In the genomic region with DNA sequence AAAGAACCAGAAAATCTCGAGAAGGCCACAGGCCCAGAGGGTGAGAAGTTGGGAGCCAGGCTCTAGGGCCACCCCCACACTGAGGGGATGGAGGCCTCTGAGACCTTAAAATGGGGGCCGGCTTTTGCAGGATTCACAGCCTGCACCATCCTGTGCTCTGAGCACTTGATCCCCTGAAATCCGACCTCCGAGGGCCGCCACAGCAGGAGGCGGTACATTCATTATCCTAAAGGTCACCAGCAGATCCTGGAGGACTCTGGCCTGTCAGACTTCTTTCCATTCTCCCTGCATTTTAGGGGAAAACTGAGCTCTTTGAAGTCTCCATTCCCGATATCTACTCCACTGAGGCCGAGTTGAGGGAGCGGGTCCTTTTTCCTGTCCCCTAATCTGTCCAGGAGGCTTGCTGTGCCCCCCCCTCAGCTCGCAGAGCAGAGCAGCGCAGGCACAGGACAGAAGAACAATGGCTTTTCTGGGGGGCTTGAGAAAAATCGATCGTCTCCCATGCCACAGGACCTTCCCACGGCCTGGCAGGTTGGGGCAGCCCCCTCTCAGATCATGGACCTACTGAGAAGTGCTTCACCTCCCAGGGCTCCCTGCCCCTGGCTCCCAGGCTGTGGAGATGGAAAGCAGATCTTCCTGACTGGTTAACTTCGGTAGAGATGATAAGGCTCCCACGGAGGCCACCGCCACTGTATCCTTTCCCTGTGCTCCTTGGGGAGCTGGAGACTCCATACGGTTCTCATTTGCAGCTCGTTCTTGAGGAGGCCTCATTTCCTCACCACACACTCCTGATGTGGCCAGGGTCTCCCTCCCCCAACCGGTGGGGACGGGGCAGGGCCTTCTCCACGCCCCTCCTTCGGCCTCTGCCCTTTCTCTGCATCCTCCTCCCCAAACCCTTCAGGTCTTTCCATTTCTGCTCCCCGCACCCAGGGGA, we compare ENCODE assay signal across 12 mouse cellular contexts.
A peak's percentile ranks its signal among the peaks of the same experiment; 100 is the strongest.
DNase-seq lines count a peak whose midpoint lies in the region; ATAC-seq and TF ChIP-seq lines count a peak whose summit lies in the region.
"Had no signal": no experiment of that assay in that cellular context is flagged by ENCODE, and none has a peak within 500 bp of the region (broad histone marks: within the 10 kb centered on the region; RNA-seq: fewer than 3 reads in every experiment).

No protein-coding gene starts in this region.

- no peak overlapping the region for H3K9ac ChIP-seq in heart, embryonic 12.5 days
- H3K9ac ChIP-seq in liver, postnatal 0 days (replicated peaks) = no peak overlapping the region; the same call in 1 of the 2 replicates
- no peak overlapping the region for H3K9ac ChIP-seq in liver, embryonic 12.5 days
- no peak overlapping the region for H3K9ac ChIP-seq in limb, embryonic 13.5 days

- H3K4me3 ChIP-seq in heart, embryonic 12.5 days = no peak overlapping the region
- no peak overlapping the region for H3K4me3 ChIP-seq in liver, postnatal 0 days (ENCODE audit: low read depth, low read length)
- H3K4me3 ChIP-seq in liver, embryonic 12.5 days = no peak overlapping the region
- H3K4me3 ChIP-seq in limb, embryonic 13.5 days = no peak overlapping the region
- H3K4me3 ChIP-seq: gastrocnemius, adult 2 months had no signal

- H3K4me2 ChIP-seq in heart, embryonic 12.5 days = peak overlapping the region; percentile 35
- no peak overlapping the region for H3K4me2 ChIP-seq in liver, postnatal 0 days (ENCODE audit: low read depth, low read length)
- no peak overlapping the region for H3K4me2 ChIP-seq in liver, embryonic 12.5 days
- H3K4me2 ChIP-seq in limb, embryonic 13.5 days (replicated peaks) = peak overlapping the region; percentile 25

- H3K27ac ChIP-seq in heart, embryonic 12.5 days (ENCODE audit: poor library complexity, severe bottlenecking) = no peak overlapping the region
- H3K27ac ChIP-seq in liver, postnatal 0 days (ENCODE audit: low read depth) = peak overlapping the region; percentile 74
- no peak overlapping the region for H3K27ac ChIP-seq in liver, embryonic 12.5 days
- no peak overlapping the region for H3K27ac ChIP-seq in limb, embryonic 13.5 days
- H3K27ac ChIP-seq: gastrocnemius, adult 2 months had no signal

- H3K9me3 ChIP-seq in heart, embryonic 12.5 days (replicated peaks) = no peaks in the 10 kb centered on the region
- no peaks in the 10 kb centered on the region for H3K9me3 ChIP-seq in liver, postnatal 0 days (ENCODE audit: low read length)
- H3K9me3 ChIP-seq in liver, embryonic 12.5 days (replicated peaks) = no peaks in the 10 kb centered on the region
- H3K9me3 ChIP-seq in limb, embryonic 13.5 days = no peaks in the 10 kb centered on the region

- no peak; the same call in 1 of the 2 replicates for ATAC-seq in heart, embryonic 12.5 days (ENCODE audit: insufficient number of reproducible peaks, low FRiP score)
- no peak for ATAC-seq in liver, postnatal 0 days
- no peak for ATAC-seq in liver, embryonic 12.5 days
- peak; percentile 61; the same call in 1 of the 2 replicates for ATAC-seq in limb, embryonic 13.5 days (ENCODE audit: low FRiP score, low read depth)

- DNase-seq in heart, adult 8-10 months (ENCODE audit: low spot score) = no peak
- no peak for DNase-seq in liver, postnatal 0 days
- peak; percentile 57 for DNase-seq in embryo, embryonic 9.5 days (ENCODE audit: extremely low spot score)
- no peak for DNase-seq in adipocyte (ENCODE audit: low spot score)
- DNase-seq in gastrocnemius, postnatal 4 days (ENCODE audit: low spot score in 2 of 2) = no peak
- DNase-seq: adrenal gland, adult 2 months; cerebellum, postnatal 25 days; gastrocnemius, adult 2 months; lung, adult 2 months had no signal

- no peaks in the 10 kb centered on the region for H3K36me3 ChIP-seq in heart, embryonic 12.5 days
- H3K36me3 ChIP-seq in liver, postnatal 0 days (replicated peaks; ENCODE audit: insufficient read depth, low read length) = no peaks in the 10 kb centered on the region
- no peaks in the 10 kb centered on the region for H3K36me3 ChIP-seq in liver, embryonic 12.5 days
- no peaks in the 10 kb centered on the region for H3K36me3 ChIP-seq in limb, embryonic 13.5 days

- peaks cover 7% of the 10 kb centered on the region; the same call in 1 of the 2 replicates for H3K4me1 ChIP-seq in heart, embryonic 12.5 days (replicated peaks)
- no peaks in the 10 kb centered on the region for H3K4me1 ChIP-seq in liver, postnatal 0 days (ENCODE audit: insufficient read depth)
- H3K4me1 ChIP-seq in liver, embryonic 12.5 days = 0 out of 2 replicates have a peak, but pooled peaks cover 9% of the 10 kb centered on the region
- peaks cover 18% of the 10 kb centered on the region for H3K4me1 ChIP-seq in limb, embryonic 13.5 days

- H3K27me3 ChIP-seq in heart, embryonic 12.5 days (replicated peaks) = peaks cover 45% of the 10 kb centered on the region
- H3K27me3 ChIP-seq in liver, postnatal 0 days (ENCODE audit: insufficient read depth, low read length) = 0 out of 2 replicates have a peak, but pooled peaks cover 3% of the 10 kb centered on the region
- peaks cover 46% of the 10 kb centered on the region for H3K27me3 ChIP-seq in liver, embryonic 12.5 days (replicated peaks)
- H3K27me3 ChIP-seq in limb, embryonic 13.5 days = peaks cover 57% of the 10 kb centered on the region

- WGBS in heart, embryonic 12.5 days = 20% methylated on average over 24 of the region's 24 CpGs
- WGBS in liver, postnatal 0 days (ENCODE audit: insufficient replicate concordance) = 47% methylated on average over 24 of the region's 24 CpGs
- 32% methylated on average over 24 of the region's 24 CpGs for WGBS in liver, embryonic 12.5 days (ENCODE audit: insufficient replicate concordance)
- WGBS in limb, embryonic 13.5 days = 19% methylated on average over 24 of the region's 24 CpGs

- TF ChIP-seq EP300 in liver, postnatal 0 days (IDR thresholded peaks at IDR 0.05; ENCODE audit: low read depth) = no peak

- TF ChIP-seq CTCF in liver, postnatal 0 days (IDR thresholded peaks at IDR 0.05; ENCODE audit: low read depth) = no peak

Comparison
In these comparisons a context has a peak if more than half of its experiments do, and no peak if none do; other contexts are left out.
1. H3K4me2 ChIP-seq: peak in heart, embryonic 12.5 days (single experiment) and limb, embryonic 13.5 days (single experiment); none in liver, postnatal 0 days (single experiment) and liver, embryonic 12.5 days (single experiment).